Mouse (Mus musculus) lung, postnatal 0 days (tissue): ENCODE measurements around the gene Hpcal4. TPM values are rescaled to one million over a fixed set of nuclear protein-coding genes. Genes with fewer than 3 reads are reported as not detected.
"Not testable (repeated sequence)": the region's sequence is repeated elsewhere in the genome, so short reads cannot be mapped to it uniquely, and the experiment has no call there.

Experiments used
- ATAC-seq: fragments of 200-750 bp; cut with Nextera tagmentation; 2 replicates; pipeline ENCODE4 v1.8.0; 2017; ENCODE audit warnings: moderate library complexity
- DNase-seq: peaks from one replicate; pipeline ENCODE4 v3.0.0-alpha.2; 2016; ENCODE audit warnings: low spot score
- H3K27ac ChIP-seq: fragments of 300-500 bp; sonication (generic); 2 replicates; pipeline ENCODE4 v1.5.1; 2014; ENCODE audit warnings: antibody characterized with exemption, mild to moderate bottlenecking, low read length, mixed read lengths
- H3K27me3 ChIP-seq: fragments of 300-500 bp; sonication (generic); replicated peaks from 2 replicates; pipeline ENCODE4 v1.6.1; 2014; ENCODE audit warnings: low read length, mixed read lengths; ENCODE audit not compliant: insufficient read depth
- H3K36me3 ChIP-seq: fragments of 300-500 bp; sonication (generic); 2 replicates; pipeline ENCODE4 v1.6.1; 2014; ENCODE audit warnings: low read length, mixed read lengths; ENCODE audit not compliant: insufficient read depth
- H3K4me1 ChIP-seq: fragments of 300-500 bp; sonication (generic); 2 replicates; pipeline ENCODE4 v1.6.1; 2014; ENCODE audit warnings: antibody characterized with exemption, low read depth, low read length, mixed read lengths; ENCODE audit not compliant: insufficient read depth
- H3K4me2 ChIP-seq: fragments of 300-500 bp; sonication (generic); replicated peaks from 2 replicates; pipeline ENCODE4 v1.6.1; 2014; ENCODE audit warnings: low read depth, mild to moderate bottlenecking, low read length, moderate library complexity, mixed read lengths
- H3K4me3 ChIP-seq: fragments of 300-500 bp; sonication (generic); 2 replicates; pipeline ENCODE4 v1.5.1; 2014; ENCODE audit warnings: low read depth, low read length
- H3K9ac ChIP-seq: fragments of 300-500 bp; sonication (generic); replicated peaks from 2 replicates; pipeline ENCODE4 v1.6.1; 2014; ENCODE audit warnings: low read depth, mild to moderate bottlenecking
- H3K9me3 ChIP-seq: fragments of 300-500 bp; sonication (generic); 2 replicates; pipeline ENCODE4 v1.6.1; 2016; ENCODE audit warnings: low read length, mixed read lengths
- CTCF ChIP-seq: IDR thresholded peaks from 2 replicates; pipeline ENCODE4 v1.5.1; 2016; ENCODE audit warnings: antibody characterized with exemption, mild to moderate bottlenecking
- EP300 ChIP-seq: IDR thresholded peaks from 2 replicates; pipeline ENCODE4 v1.6.1; 2016; ENCODE audit warnings: antibody characterized with exemption, mild to moderate bottlenecking, control low read depth
- WGBS: fragments of 180-500 bp; shearing (Covaris S2); extraction: QIAGEN DNeasy Blood & Tissue Kit; methylation state at CpG from one replicate; pipeline ENCODE4 v1.1.7; 2014; 5-methylcytosine and 5-hydroxymethylcytosine counted together
- polyA plus RNA-seq: library from polyadenylated mRNA; unstranded; fragments of >200 nt; fragmentation: Nextera tagmentation; extraction: Ambion mirVana; gene quantifications from 2 replicates; pipeline ENCODE4 v1.2.1, GENCODE M21; 2015

Gene Hpcal4
- polyA plus RNA-seq, 1 experiment from 2014 or later = 0.20 TPM

DNA sequence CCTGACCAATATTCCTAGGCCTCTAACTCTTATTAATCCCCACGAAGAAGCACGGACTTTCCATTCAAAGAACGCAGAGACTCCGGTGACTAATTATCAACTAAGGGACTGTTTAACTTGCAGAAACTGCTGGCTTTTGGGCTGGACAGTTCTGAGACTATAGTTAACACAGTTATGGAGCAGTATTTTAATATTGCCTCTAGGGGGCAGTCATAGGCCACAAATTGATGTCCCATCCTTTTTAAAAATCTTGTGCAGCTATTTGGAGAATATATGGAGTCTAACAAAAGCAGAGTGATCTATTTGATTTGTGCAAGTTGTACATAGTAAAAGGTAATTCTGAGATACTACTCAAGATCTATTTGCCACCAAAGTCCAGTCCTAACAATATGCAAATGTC lies 28.0 kb upstream of the Hpcal4 start:
- DNase-seq (peak; percentile 63), ATAC-seq (no peak)
- Histone ChIP-seq H3K9ac (no peak overlapping the region), H3K9me3 (no peaks in the 10 kb centered on the region), H3K36me3 (no peaks in the 10 kb centered on the region), H3K27me3 (no peaks in the 10 kb centered on the region), H3K4me1 (no peaks in the 10 kb centered on the region), H3K4me2 (no peak overlapping the region), H3K4me3 (no peak overlapping the region), H3K27ac (no peak overlapping the region)
- WGBS = 20% methylated on average over 4 of the region's 4 CpGs
- peak; percentile 66 for TF ChIP-seq CTCF
- no peak for TF ChIP-seq EP300

DNA sequence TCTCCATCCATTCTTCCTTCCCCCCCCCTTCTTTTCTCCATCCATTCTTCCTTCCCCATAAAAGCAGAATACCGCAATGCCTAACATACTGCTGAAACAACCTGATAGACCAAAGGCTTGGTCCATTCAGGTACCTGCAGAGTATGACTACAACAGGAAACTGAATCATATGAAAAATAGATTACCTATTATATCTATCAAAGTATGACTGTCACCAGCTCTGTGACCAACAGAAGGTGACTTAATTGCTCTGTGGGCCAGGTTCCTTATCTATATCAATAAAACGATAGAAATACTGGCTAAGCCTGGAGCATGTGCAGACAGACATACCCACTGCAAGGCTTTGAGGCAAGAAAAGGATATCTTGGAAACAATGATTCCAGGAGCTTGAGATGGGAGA lies 27.6 kb upstream of the Hpcal4 start:
- Histone ChIP-seq H3K4me3 (no peak overlapping the region), H3K27ac (no peak overlapping the region), H3K27me3 (no peaks in the 10 kb centered on the region), H3K9me3 (no peaks in the 10 kb centered on the region), H3K9ac (no peak overlapping the region), H3K4me2 (no peak overlapping the region), H3K4me1 (no peaks in the 10 kb centered on the region), H3K36me3 (no peaks in the 10 kb centered on the region)
- no peak for ATAC-seq
- DNase-seq = no peak
- 67% methylated on average over 2 of the region's 2 CpGs for WGBS
- no peak for TF ChIP-seq CTCF
- no peak for TF ChIP-seq EP300

DNA sequence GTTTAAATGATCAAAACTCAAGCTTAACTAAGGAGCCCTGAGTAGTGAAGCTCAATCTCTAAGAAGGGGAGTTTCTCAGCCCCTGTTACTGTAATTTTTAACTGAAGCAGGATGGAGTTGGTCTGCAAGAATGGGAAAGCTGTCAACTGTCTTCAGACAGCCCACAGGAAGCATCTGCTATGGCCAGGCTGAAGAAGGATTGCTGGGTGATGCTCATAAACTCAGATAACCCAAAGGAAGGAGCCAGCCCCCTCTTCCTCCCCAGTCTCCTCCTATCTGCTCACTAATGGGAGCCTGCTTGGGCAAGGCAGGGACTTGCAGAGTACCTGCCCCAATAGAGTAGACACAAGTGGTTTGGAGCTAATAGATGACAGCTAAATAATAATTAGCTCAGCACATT lies 27.2 kb upstream of the Hpcal4 start:
- DNase-seq (no peak), ATAC-seq (no peak)
- Histone ChIP-seq H3K27me3 (no peaks in the 10 kb centered on the region), H3K27ac (no peak overlapping the region), H3K36me3 (no peaks in the 10 kb centered on the region), H3K4me1 (no peaks in the 10 kb centered on the region), H3K9me3 (no peaks in the 10 kb centered on the region), H3K4me2 (no peak overlapping the region), H3K4me3 (no peak overlapping the region), H3K9ac (no peak overlapping the region)
- TF ChIP-seq CTCF (no peak), EP300 (no peak)

DNA sequence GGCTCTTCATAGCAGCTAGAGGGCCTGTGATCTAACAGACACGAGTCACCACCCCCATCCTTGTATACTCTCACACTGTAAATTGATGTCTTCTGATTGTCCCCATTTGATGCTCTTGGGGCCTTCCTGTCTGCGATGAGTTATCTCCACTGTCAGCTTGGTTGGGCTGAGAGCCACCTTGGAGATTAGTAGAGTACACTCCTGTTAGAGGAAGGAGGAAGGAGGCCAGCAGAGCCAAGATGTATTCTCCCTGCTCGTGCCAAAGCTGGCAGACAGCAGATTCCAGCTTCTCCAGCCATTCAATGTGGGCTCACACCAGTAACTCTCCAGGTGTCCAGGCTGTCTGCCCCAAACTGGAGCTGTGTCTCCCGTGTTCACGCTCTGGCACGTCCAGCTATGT lies 22.5 kb upstream of the Hpcal4 start:
- no peak overlapping the region for H3K4me3 ChIP-seq
- TF ChIP-seq EP300 = no peak
- TF ChIP-seq CTCF = no peak
- no peak for ATAC-seq

DNA sequence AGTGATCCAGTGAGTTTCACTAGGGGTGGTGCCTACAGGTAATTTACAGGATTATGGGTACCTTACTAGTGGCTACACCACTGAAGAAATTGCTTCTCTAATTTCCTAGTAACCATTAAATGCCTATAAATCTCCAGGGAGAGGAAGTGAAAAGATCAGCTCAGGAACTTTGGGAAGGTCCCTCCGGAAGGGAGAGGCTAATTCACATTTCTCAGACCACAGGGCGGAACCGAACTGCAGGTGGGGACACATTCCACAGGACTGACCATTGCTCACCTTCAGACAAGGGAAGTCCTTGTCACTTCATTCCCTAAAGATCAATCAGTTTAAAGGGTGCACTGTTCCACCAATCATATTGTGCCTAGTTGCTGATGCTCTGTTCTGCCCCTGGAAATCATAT lies 21.8 kb upstream of the Hpcal4 start:
- not testable (repeated sequence) for H3K36me3 ChIP-seq, H3K27me3 ChIP-seq, ATAC-seq, DNase-seq, H3K27ac ChIP-seq, H3K9ac ChIP-seq, H3K9me3 ChIP-seq, H3K4me2 ChIP-seq, H3K4me1 ChIP-seq, H3K4me3 ChIP-seq
- 74% methylated on average over 3 of the region's 3 CpGs for WGBS

More for the DNA sequence above, 22.5 kb upstream of the Hpcal4 start:
- no peak overlapping the region for H3K27ac ChIP-seq
- 68% methylated on average over 6 of the region's 6 CpGs for WGBS
- no peak overlapping the region for H3K4me2 ChIP-seq
- H3K27me3 ChIP-seq = no peaks in the 10 kb centered on the region
- no peak for DNase-seq
- H3K9ac ChIP-seq = no peak overlapping the region
- no peaks in the 10 kb centered on the region for H3K9me3 ChIP-seq
- no peaks in the 10 kb centered on the region for H3K4me1 ChIP-seq
- H3K36me3 ChIP-seq = no peaks in the 10 kb centered on the region

DNA sequence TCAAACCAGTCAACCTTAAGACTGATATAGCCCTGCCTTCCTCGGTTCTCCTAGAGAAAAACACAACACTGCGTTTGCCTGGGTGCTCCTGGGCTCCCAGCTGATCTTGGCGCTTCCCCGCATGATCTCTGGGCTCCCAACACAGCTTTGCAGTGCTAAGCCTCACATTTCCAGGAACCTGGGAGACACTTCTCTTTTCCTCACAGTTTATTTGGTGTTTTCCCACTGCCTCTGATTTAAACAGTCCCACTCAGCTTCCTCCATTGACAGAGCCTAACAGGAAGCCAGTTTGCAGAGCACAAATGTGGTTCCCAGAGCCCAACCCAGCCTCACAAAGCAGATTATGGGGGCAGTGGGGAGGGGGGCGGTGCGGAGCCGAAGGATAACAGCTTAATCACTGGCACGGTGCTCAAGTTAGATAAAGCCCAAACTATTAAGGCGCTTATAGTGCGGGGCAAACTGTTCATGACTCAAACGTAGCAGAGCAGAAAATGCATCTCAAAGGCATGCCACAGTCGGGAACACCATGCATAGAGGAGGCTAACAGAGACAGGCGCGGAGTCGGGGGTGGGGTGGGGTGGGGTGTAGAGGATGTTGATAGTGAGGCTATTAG lies 20.6 kb upstream of the Hpcal4 start:
- no peak for ATAC-seq

DNA sequence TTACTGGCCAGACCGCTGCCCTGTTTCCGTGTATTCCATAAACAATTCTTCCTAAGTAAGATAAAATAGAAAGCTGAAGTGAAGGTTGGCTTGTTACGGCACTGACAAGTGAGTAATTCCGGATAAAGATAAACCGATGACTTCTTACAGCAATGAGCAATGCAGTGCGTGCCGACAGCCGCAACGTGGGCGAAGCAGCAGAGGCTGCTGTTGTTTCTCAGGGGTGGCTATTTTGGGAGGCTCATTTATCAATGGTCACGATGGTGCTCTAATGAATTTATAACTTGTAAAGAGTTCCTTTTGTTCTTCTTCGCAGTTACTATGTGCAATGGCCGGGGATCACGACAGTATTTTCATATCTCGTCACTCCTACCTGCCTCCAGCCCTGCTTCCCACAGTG lies 18.9 kb upstream of the Hpcal4 start:
- H3K4me1 ChIP-seq = no peaks in the 10 kb centered on the region
- H3K36me3 ChIP-seq = no peaks in the 10 kb centered on the region
- H3K4me2 ChIP-seq = no peak overlapping the region
- 70% methylated on average over 15 of the region's 15 CpGs for WGBS
- no peak overlapping the region for H3K9ac ChIP-seq
- H3K9me3 ChIP-seq = no peaks in the 10 kb centered on the region
- TF ChIP-seq EP300 (no peak), CTCF (no peak)
- ATAC-seq (no peak), DNase-seq (no peak)
- H3K27ac ChIP-seq = no peak overlapping the region
- no peaks in the 10 kb centered on the region for H3K27me3 ChIP-seq
- no peak overlapping the region for H3K4me3 ChIP-seq

More for the DNA sequence above, 20.6 kb upstream of the Hpcal4 start:
- Histone ChIP-seq H3K4me3 (no peak overlapping the region), H3K4me1 (no peaks in the 10 kb centered on the region), H3K27me3 (no peaks in the 10 kb centered on the region), H3K27ac (no peak overlapping the region), H3K36me3 (no peaks in the 10 kb centered on the region), H3K9me3 (no peaks in the 10 kb centered on the region), H3K9ac (no peak overlapping the region), H3K4me2 (no peak overlapping the region)
- TF ChIP-seq CTCF (no peak), EP300 (no peak)
- 16% methylated on average over 15 of the region's 15 CpGs for WGBS
- DNase-seq = no peak
